Mouse (Mus musculus) embryonic facial prominence, embryonic 11.5 days (tissue): Measurements from ENCODE around the gene Hecw2. TPM values are rescaled to one million over a fixed set of nuclear protein-coding genes. Genes with fewer than 3 reads are reported as not detected.

ENCODE experiments used
- ATAC-seq: fragments of 200-750 bp; cut with Nextera tagmentation; replicated peaks from 2 replicates; pipeline ENCODE4 v1.8.0; 2017; ENCODE audit warnings: low read depth; ENCODE audit not compliant: insufficient number of reproducible peaks, low FRiP score, low TSS enrichment
- DNase-seq: peaks from one replicate; pipeline ENCODE4 v3.0.0-alpha.2; 2015; ENCODE audit warnings: low spot score
- H3K27ac ChIP-seq: fragments of 300-500 bp; sonication (generic); replicated peaks from 2 replicates; pipeline ENCODE4 v1.5.1; 2014; ENCODE audit warnings: mild to moderate bottlenecking, low read depth, low read length, control low read depth
- H3K27me3 ChIP-seq: fragments of 300-500 bp; sonication (generic); 2 replicates; pipeline ENCODE4 v1.6.1; 2014; ENCODE audit warnings: mild to moderate bottlenecking, low read length, moderate library complexity, mixed read lengths; ENCODE audit not compliant: control insufficient read depth, insufficient read depth
- H3K36me3 ChIP-seq: fragments of 300-500 bp; sonication (generic); replicated peaks from 2 replicates; pipeline ENCODE4 v1.6.1; 2014; ENCODE audit warnings: low read depth, mild to moderate bottlenecking, low read length, moderate library complexity, mixed read lengths; ENCODE audit not compliant: control insufficient read depth, insufficient read depth
- H3K4me1 ChIP-seq: fragments of 300-500 bp; sonication (generic); 2 replicates; pipeline ENCODE4 v1.6.1; 2014; ENCODE audit warnings: low read length, mixed read lengths; ENCODE audit not compliant: control insufficient read depth, insufficient read depth
- H3K4me2 ChIP-seq: fragments of 300-500 bp; sonication (generic); 2 replicates; pipeline ENCODE4 v1.6.1; 2014; ENCODE audit warnings: low read depth, mild to moderate bottlenecking, control low read depth, low read length, moderate library complexity
- H3K4me3 ChIP-seq: fragments of 300-500 bp; sonication (generic); 2 replicates; pipeline ENCODE4 v1.5.1; 2014; ENCODE audit warnings: low read depth, low read length, control low read depth
- H3K9ac ChIP-seq: fragments of 300-500 bp; sonication (generic); replicated peaks from 2 replicates; pipeline ENCODE4 v1.6.1; 2014; ENCODE audit warnings: mild to moderate bottlenecking, control low read depth, low read length
- H3K9me3 ChIP-seq: fragments of 300-500 bp; sonication (generic); replicated peaks from 2 replicates; pipeline ENCODE4 v1.6.1; 2016; ENCODE audit warnings: mild to moderate bottlenecking, low read length, inconsistent platforms, mixed read lengths; ENCODE audit not compliant: control insufficient read depth
- WGBS: fragments of 180-500 bp; shearing (Covaris S2); extraction: QIAGEN DNeasy Blood & Tissue Kit; methylation state at CpG from one replicate; pipeline ENCODE4 v1.1.7; 2014; 5-methylcytosine and 5-hydroxymethylcytosine counted together
- polyA plus RNA-seq: library from polyadenylated mRNA; unstranded; fragments of >200 nt; fragmentation: Nextera tagmentation; extraction: Ambion mirVana; gene quantifications from 2 replicates; pipeline ENCODE4 v1.2.1, GENCODE M21; 2014

Gene Hecw2
- polyA plus RNA-seq, 1 experiment from 2014 or later, result 2.7 TPM

DNA sequence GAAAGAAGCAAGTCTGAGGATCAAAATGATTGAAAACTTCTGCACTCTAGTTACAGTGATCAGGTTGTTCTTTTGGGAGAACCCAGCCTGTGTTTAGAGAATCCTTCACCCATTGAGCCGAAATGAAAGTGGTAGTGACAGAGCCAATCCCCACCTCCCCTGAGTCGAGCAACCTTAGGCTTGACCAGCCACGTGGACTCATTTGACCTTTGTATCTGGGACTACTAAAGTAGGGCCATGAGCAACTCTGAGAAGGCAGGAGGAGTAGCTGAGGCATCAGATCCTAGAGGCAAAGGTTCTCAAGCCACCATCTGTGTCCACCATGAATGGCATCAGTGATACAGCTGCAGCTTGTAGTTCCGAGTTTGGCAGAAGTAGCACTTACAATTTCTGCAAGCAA lies 399.4 kb downstream of the Hecw2 start:
- WGBS, result 73% methylated on average over 4 of the region's 4 CpGs
- Histone ChIP-seq H3K4me2 (no peak overlapping the region), H3K4me1 (no peaks in the 10 kb centered on the region), H3K36me3 (no peaks in the 10 kb centered on the region), H3K27ac (no peak overlapping the region), H3K9me3 (no peaks in the 10 kb centered on the region), H3K27me3 (no peaks in the 10 kb centered on the region), H3K9ac (no peak overlapping the region), H3K4me3 (no peak overlapping the region)
- ATAC-seq (no peak), DNase-seq (no peak)

- no peaks in the 10 kb centered on the region for H3K36me3 ChIP-seq
- no peak overlapping the region for H3K4me2 ChIP-seq
- H3K4me3 ChIP-seq, result no peak overlapping the region
- no peak for ATAC-seq
- no peaks in the 10 kb centered on the region for H3K4me1 ChIP-seq
- WGBS, result 91% methylated on average over 5 of the region's 5 CpGs
- no peaks in the 10 kb centered on the region for H3K27me3 ChIP-seq
- DNase-seq, result no peak
- H3K9me3 ChIP-seq, result no peaks in the 10 kb centered on the region
- H3K27ac ChIP-seq, result no peak overlapping the region
- H3K9ac ChIP-seq, result no peak overlapping the region
Observed at GRCm38 (mm10) chr1:53795081-53795480, 399.9 kb downstream of the Hecw2 start.

DNA sequence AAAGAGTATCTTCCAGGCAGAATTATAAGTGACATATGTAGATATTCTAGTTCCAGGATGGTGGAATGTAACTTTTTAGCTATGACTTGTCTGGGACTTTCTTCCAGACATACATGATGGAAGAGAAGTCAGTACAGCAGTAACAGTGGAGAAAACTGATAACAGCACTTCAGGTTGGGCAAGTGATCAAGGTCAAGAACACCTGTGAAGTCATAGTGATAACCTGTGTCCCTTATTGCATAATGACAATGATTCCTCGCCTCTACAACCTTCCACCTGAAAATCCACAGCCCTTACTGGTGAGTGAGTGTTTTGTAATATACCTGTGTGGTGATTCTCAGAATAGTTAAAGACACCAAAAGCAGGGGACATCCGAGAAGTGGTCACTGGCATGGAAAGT lies 400.7 kb downstream of the Hecw2 start:
- 86% methylated on average over 2 of the region's 2 CpGs for WGBS
- H3K9me3 ChIP-seq, result no peaks in the 10 kb centered on the region
- no peak overlapping the region for H3K9ac ChIP-seq
- no peaks in the 10 kb centered on the region for H3K36me3 ChIP-seq
- H3K27ac ChIP-seq, result no peak overlapping the region
- no peak overlapping the region for H3K4me3 ChIP-seq
- no peak for DNase-seq
- no peaks in the 10 kb centered on the region for H3K27me3 ChIP-seq
- no peak overlapping the region for H3K4me2 ChIP-seq
- no peaks in the 10 kb centered on the region for H3K4me1 ChIP-seq
- ATAC-seq, result no peak

- no peaks in the 10 kb centered on the region for H3K27me3 ChIP-seq
- H3K9me3 ChIP-seq, result no peaks in the 10 kb centered on the region
- no peaks in the 10 kb centered on the region for H3K4me1 ChIP-seq
- H3K9ac ChIP-seq, result no peak overlapping the region
- 79% methylated on average over 2 of the region's 2 CpGs for WGBS
- no peaks in the 10 kb centered on the region for H3K36me3 ChIP-seq
- H3K4me2 ChIP-seq, result no peak overlapping the region
- DNase-seq, result no peak
- no peak for ATAC-seq
- no peak overlapping the region for H3K4me3 ChIP-seq
- H3K27ac ChIP-seq, result no peak overlapping the region
Observed at GRCm38 (mm10) chr1:53791343-53791742, 403.6 kb downstream of the Hecw2 start.

DNA sequence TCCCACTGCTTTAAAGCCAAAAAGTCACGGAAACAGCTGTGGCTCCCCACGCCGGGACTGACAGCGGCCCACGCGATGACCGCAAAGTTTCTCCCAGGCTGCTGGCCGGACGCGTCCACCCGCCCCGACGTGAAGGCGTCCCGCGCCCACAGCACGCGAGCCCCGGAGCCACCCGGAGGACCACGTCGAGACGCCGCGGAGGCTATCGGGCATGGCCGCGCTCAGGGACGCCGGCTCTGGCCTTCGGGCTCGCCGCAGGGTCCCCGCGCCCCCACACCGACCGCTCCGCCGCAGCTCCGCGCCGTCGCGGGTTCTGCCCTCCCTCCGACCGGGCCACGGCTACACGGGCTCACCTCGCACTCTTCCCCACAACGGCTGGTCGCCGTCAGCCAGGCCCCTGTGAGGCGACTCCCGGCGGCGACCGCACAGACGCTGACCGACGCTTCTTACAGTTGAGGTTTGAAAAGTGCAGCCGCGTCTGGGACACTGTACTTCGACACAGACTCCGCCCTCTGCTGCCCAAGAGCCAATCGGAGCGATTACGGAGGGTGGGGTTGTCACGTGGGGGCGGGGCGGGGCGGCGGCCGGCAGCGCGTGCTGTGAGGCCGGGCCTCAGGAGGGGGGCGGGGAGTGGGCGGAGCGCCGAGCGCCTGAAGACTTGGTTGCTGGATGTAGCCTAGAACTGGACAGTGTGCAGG lies 410.1 kb downstream of the Hecw2 start, which contains the start of gene Stk17b:
TSS of gene Stk17b (minus strand) at position 504 of the 698 bp plus-strand sequence.
- H3K4me2 ChIP-seq, result peak within 1 kb of the TSS; percentile 59
- no peaks in the 10 kb centered on the region for H3K4me1 ChIP-seq
- ATAC-seq, result peak; percentile 98
- no peaks in the 10 kb centered on the region for H3K36me3 ChIP-seq
- peak; percentile 95 for DNase-seq
- no peaks in the 10 kb centered on the region for H3K9me3 ChIP-seq
- H3K27ac ChIP-seq, result no peak within 1 kb of the TSS
- no peaks in the 10 kb centered on the region for H3K27me3 ChIP-seq
- peak within 1 kb of the TSS; percentile 71 for H3K9ac ChIP-seq
- peak within 1 kb of the TSS; percentile 64 for H3K4me3 ChIP-seq
- under 1% methylated on average over 70 of the region's 81 CpGs for WGBS

DNA sequence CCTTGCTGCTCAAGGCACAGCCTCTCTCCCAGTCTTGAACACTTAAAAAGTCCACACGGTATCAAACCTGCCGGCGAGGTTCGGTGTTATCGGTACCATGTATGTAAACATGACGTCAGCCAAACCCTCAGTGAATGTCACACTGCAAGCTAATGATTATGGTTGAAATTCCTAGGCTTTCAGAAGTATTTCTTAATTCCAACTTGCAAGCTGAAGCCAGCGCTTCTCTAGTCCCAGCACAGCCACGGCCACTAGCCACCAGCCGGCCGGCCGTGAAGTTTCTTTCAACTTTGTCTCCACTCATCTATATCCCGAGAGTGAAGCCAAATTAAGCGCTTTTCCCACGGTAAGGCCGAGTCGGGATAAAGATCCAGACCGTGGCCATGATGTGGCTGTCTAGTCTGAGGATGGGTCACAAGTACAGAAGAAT lies 410.7 kb downstream of the Hecw2 start:
- peak; percentile 30 for ATAC-seq
- no peak overlapping the region for H3K27ac ChIP-seq

DNA sequence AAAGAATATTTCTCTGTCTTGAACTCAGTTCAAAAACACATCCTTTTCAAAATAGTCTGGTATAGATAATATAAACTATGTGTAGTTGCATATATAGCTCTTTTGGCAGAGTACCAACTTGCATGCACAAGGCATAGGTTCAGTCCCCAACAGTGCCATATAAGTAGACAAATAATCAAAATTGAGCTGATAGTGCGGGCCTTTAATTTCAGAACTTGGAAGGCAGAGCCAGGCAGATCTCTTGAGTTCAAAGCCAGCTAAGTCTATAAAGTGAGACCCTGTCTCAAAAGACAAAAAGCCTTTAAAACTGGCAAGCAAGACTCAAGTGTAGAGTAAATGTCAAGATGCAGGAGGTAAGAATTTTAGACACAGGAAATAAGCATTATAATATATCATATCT lies 412.0 kb downstream of the Hecw2 start:
- no peaks in the 10 kb centered on the region for H3K4me1 ChIP-seq
- H3K4me2 ChIP-seq, result no peak overlapping the region
- no peaks in the 10 kb centered on the region for H3K36me3 ChIP-seq
- no peaks in the 10 kb centered on the region for H3K27me3 ChIP-seq
- H3K9ac ChIP-seq, result no peak overlapping the region
- no peak overlapping the region for H3K27ac ChIP-seq
- WGBS, result 97% methylated on average over 1 of the region's 1 CpGs
- ATAC-seq, result no peak
- H3K4me3 ChIP-seq, result no peak overlapping the region
- H3K9me3 ChIP-seq, result no peaks in the 10 kb centered on the region
- DNase-seq, result no peak

More for the DNA sequence above, 410.7 kb downstream of the Hecw2 start:
- Histone ChIP-seq H3K4me2 (peak overlapping the region; percentile 59), H3K4me1 (no peaks in the 10 kb centered on the region), H3K4me3 (peak overlapping the region; percentile 64), H3K36me3 (no peaks in the 10 kb centered on the region), H3K9me3 (no peaks in the 10 kb centered on the region), H3K9ac (peak overlapping the region; percentile 71), H3K27me3 (no peaks in the 10 kb centered on the region)
- DNase-seq, result peak; percentile 36
- WGBS, result under 1% methylated on average over 17 of the region's 17 CpGs

DNA sequence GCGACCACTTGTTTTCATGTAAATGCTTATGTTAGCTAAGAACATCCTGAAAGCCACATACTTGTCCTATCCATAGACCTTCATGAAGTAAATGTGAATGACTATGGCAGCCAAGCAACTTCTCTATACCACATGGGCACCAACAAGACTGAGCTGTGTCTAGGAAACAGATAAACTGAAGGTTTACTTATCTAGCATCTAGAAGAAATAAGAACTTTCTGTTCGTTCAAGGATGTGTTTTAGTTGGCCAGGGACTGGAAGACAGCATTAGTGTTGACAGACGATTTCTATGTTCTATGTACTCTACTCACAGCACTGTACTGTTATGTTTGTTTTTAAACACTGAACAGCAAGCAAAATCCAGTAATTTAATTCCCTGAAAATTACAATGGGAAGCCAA lies 412.9 kb downstream of the Hecw2 start:
- no peak for DNase-seq
- WGBS, result 82% methylated on average over 3 of the region's 3 CpGs
- no peak for ATAC-seq

More for the DNA sequence above, 412.9 kb downstream of the Hecw2 start:
- H3K9ac ChIP-seq, result no peak overlapping the region
- H3K27me3 ChIP-seq, result no peaks in the 10 kb centered on the region
- H3K4me1 ChIP-seq, result no peaks in the 10 kb centered on the region
- H3K4me3 ChIP-seq, result no peak overlapping the region
- no peak overlapping the region for H3K27ac ChIP-seq
- no peak overlapping the region for H3K4me2 ChIP-seq
- H3K9me3 ChIP-seq, result no peaks in the 10 kb centered on the region
- H3K36me3 ChIP-seq, result no peaks in the 10 kb centered on the region
